Mouse (Mus musculus) forebrain, postnatal 0 days (tissue): ENCODE data around the gene Akap6. TPM values are rescaled to one million over a fixed set of nuclear protein-coding genes. Genes with fewer than 3 reads are reported as not detected.
A peak's percentile ranks its signal among the peaks of the same experiment; 100 is the strongest.

Experiments used
- ATAC-seq: fragments of 200-750 bp; cut with Nextera tagmentation; 2 replicates; pipeline ENCODE4 v1.8.0; 2017; ENCODE audit warnings: mild to moderate bottlenecking, moderate library complexity
- DNase-seq: peaks from one replicate; pipeline ENCODE4 v3.0.0-alpha.2; 2015
- H3K27ac ChIP-seq: fragments of 300-500 bp; sonication (generic); 2 replicates; pipeline ENCODE4 v1.5.1; 2014; ENCODE audit warnings: low read depth, mild to moderate bottlenecking, antibody characterized with exemption, low read length, moderate library complexity, mixed read lengths
- H3K27me3 ChIP-seq: fragments of 300-500 bp; sonication (generic); 2 replicates; pipeline ENCODE4 v1.6.1; 2014; ENCODE audit warnings: mild to moderate bottlenecking, low read length, mixed read lengths; ENCODE audit not compliant: insufficient read depth
- H3K36me3 ChIP-seq: fragments of 300-500 bp; sonication (generic); 2 replicates; pipeline ENCODE4 v1.6.1; 2014; ENCODE audit warnings: mild to moderate bottlenecking, moderate library complexity; ENCODE audit not compliant: insufficient read depth
- H3K4me1 ChIP-seq: fragments of 300-500 bp; sonication (generic); 2 replicates; pipeline ENCODE4 v1.6.1; 2014; ENCODE audit warnings: antibody characterized with exemption; ENCODE audit not compliant: insufficient read depth
- H3K4me2 ChIP-seq: fragments of 300-500 bp; sonication (generic); 2 replicates; pipeline ENCODE4 v1.6.1; 2014; ENCODE audit warnings: low read depth, mild to moderate bottlenecking, moderate library complexity
- H3K4me3 ChIP-seq: fragments of 300-500 bp; sonication (generic); 2 replicates; pipeline ENCODE4 v1.5.1; 2014; ENCODE audit warnings: low read depth, low read length, mixed read lengths
- H3K9ac ChIP-seq: fragments of 300-500 bp; sonication (generic); 2 replicates; pipeline ENCODE4 v1.6.1; 2014; ENCODE audit warnings: mild to moderate bottlenecking
- H3K9me3 ChIP-seq: fragments of 300-500 bp; sonication (generic); 2 replicates; pipeline ENCODE4 v1.6.1; 2016; ENCODE audit warnings: low read length
- CTCF ChIP-seq: sonication (generic); IDR thresholded peaks from 2 replicates; pipeline ENCODE4 v1.5.1; 2016; ENCODE audit warnings: antibody characterized with exemption, control low read depth, low read depth
- WGBS: fragments of 180-500 bp; shearing (Covaris S2); extraction: QIAGEN DNeasy Blood & Tissue Kit; methylation state at CpG from one replicate; pipeline ENCODE4 v1.1.7; 2014; 5-methylcytosine and 5-hydroxymethylcytosine counted together
- polyA plus RNA-seq: library from polyadenylated mRNA; unstranded; fragments of >200 nt; fragmentation: Nextera tagmentation; extraction: Ambion mirVana; gene quantifications from 2 replicates; pipeline ENCODE4 v1.2.1, GENCODE M21; 2015
- total RNA-seq: library from RNA; depleted of rRNA; stranded (reverse); fragments of >200 nt; gene quantifications from 2 replicates; pipeline ENCODE4 v1.2.3, GENCODE M21; 2014

The Akap6 gene
- total and polyA plus RNA-seq, 2 experiments from 2014 or later, result 14.4 to 68.9 TPM

GRCm38 (mm10) chr12:52699961-52700696, 946 bp downstream of the Akap6 start:
- Histone ChIP-seq H3K9ac (peak overlapping the region; percentile 59), H3K27ac (peak overlapping the region; percentile 89), H3K9me3 (no peaks in the 10 kb centered on the region), H3K36me3 (no peaks in the 10 kb centered on the region), H3K27me3 (no peaks in the 10 kb centered on the region), H3K4me1 (peaks cover 9% of the 10 kb centered on the region), H3K4me3 (peak overlapping the region; percentile 59), H3K4me2 (peak overlapping the region; percentile 61)
- no peak for TF ChIP-seq CTCF
- ATAC-seq (peak; percentile 48), DNase-seq (peak; percentile 70)
- 3% methylated on average over 15 of the region's 15 CpGs for WGBS

- TF ChIP-seq CTCF, result no peak
- H3K27me3 ChIP-seq, result no peaks in the 10 kb centered on the region
- peak overlapping the region; percentile 59 for H3K4me3 ChIP-seq
- H3K4me1 ChIP-seq, result peaks cover 9% of the 10 kb centered on the region
- H3K27ac ChIP-seq, result peak overlapping the region; percentile 89
- H3K9me3 ChIP-seq, result no peaks in the 10 kb centered on the region
- peak overlapping the region; percentile 61 for H3K4me2 ChIP-seq
- H3K9ac ChIP-seq, result peak overlapping the region; percentile 59
- 0 out of 2 replicates have a peak, but pooled peaks cover under 1% of the 10 kb centered on the region for H3K36me3 ChIP-seq
- WGBS, result 2% methylated on average over 15 of the region's 15 CpGs
- ATAC-seq (peak; percentile 32), DNase-seq (peak; percentile 67)
Observed at GRCm38 (mm10) chr12:52700697-52701191, 1.6 kb downstream of the Akap6 start.

GRCm38 (mm10) chr12:52701201-52701641, 2.0 kb downstream of the Akap6 start:
- no peaks in the 10 kb centered on the region for H3K27me3 ChIP-seq
- H3K4me1 ChIP-seq, result peaks cover 9% of the 10 kb centered on the region
- no peak for TF ChIP-seq CTCF
- H3K27ac ChIP-seq, result peak overlapping the region; percentile 89
- under 1% methylated on average over 9 of the region's 9 CpGs for WGBS
- H3K4me3 ChIP-seq, result peak overlapping the region; percentile 59
- peak overlapping the region; percentile 59 for H3K9ac ChIP-seq
- no peaks in the 10 kb centered on the region for H3K9me3 ChIP-seq
- H3K4me2 ChIP-seq, result peak overlapping the region; percentile 61
- no peak for DNase-seq
- H3K36me3 ChIP-seq, result 0 out of 2 replicates have a peak, but pooled peaks cover 3% of the 10 kb centered on the region
- peak; percentile 3; the same call in 1 of the 2 replicates for ATAC-seq

- Histone ChIP-seq H3K4me1 (peaks cover 9% of the 10 kb centered on the region), H3K27me3 (no peaks in the 10 kb centered on the region), H3K4me2 (peak overlapping the region; percentile 61; the same call in 1 of the 2 replicates), H3K4me3 (no peak overlapping the region), H3K36me3 (0 out of 2 replicates have a peak, but pooled peaks cover 3% of the 10 kb centered on the region), H3K9ac (no peak overlapping the region), H3K27ac (no peak overlapping the region), H3K9me3 (no peaks in the 10 kb centered on the region)
- WGBS, result 89% methylated on average over 12 of the region's 12 CpGs
- ATAC-seq (no peak), DNase-seq (no peak)
- TF ChIP-seq CTCF, result no peak
Observed at GRCm38 (mm10) chr12:52702368-52702967, 3.3 kb downstream of the Akap6 start.

- Histone ChIP-seq H3K4me3 (no peak overlapping the region), H3K4me2 (no peak overlapping the region), H3K36me3 (0 out of 2 replicates have a peak, but pooled peaks cover 3% of the 10 kb centered on the region), H3K9me3 (no peaks in the 10 kb centered on the region), H3K27me3 (no peaks in the 10 kb centered on the region), H3K27ac (no peak overlapping the region), H3K4me1 (peaks cover 9% of the 10 kb centered on the region), H3K9ac (no peak overlapping the region)
- WGBS, result 64% methylated on average over 4 of the region's 4 CpGs
- ATAC-seq (no peak), DNase-seq (no peak)
- TF ChIP-seq CTCF, result no peak
Observed at GRCm38 (mm10) chr12:52704081-52704480, 4.9 kb downstream of the Akap6 start.

- DNase-seq (no peak), ATAC-seq (no peak)
- H3K36me3 ChIP-seq, result 0 out of 2 replicates have a peak, but pooled peaks cover 3% of the 10 kb centered on the region
- H3K27ac ChIP-seq, result no peak overlapping the region
- no peak for TF ChIP-seq CTCF
- no peak overlapping the region for H3K9ac ChIP-seq
- WGBS, result 48% methylated on average over 3 of the region's 3 CpGs
- H3K9me3 ChIP-seq, result no peaks in the 10 kb centered on the region
- no peak overlapping the region for H3K4me3 ChIP-seq
- no peak overlapping the region for H3K4me2 ChIP-seq
- peaks cover 9% of the 10 kb centered on the region for H3K4me1 ChIP-seq
- H3K27me3 ChIP-seq, result no peaks in the 10 kb centered on the region
Observed at GRCm38 (mm10) chr12:52704810-52705209, 5.6 kb downstream of the Akap6 start.

- no peak overlapping the region for H3K4me2 ChIP-seq
- H3K9me3 ChIP-seq, result no peaks in the 10 kb centered on the region
- H3K4me3 ChIP-seq, result no peak overlapping the region
- H3K27me3 ChIP-seq, result no peaks in the 10 kb centered on the region
- no peak overlapping the region for H3K9ac ChIP-seq
- H3K36me3 ChIP-seq, result peaks cover 4% of the 10 kb centered on the region; the same call in 1 of the 2 replicates
- no peaks in the 10 kb centered on the region for H3K4me1 ChIP-seq
- DNase-seq (no peak), ATAC-seq (no peak)
- no peak for TF ChIP-seq CTCF
- 95% methylated on average over 3 of the region's 3 CpGs for WGBS
- H3K27ac ChIP-seq, result no peak overlapping the region
Observed at GRCm38 (mm10) chr12:52711382-52711781, 12.2 kb downstream of the Akap6 start.
